Mouse (Mus musculus) urinary bladder, postnatal 25 days (tissue): ENCODE data around the gene Dnmt1.

Experiments
- DNase-seq: peaks from one replicate; pipeline ENCODE4 v3.0.0; 2022; ENCODE audit warnings: low spot score

Dnmt1 gene

DNA sequence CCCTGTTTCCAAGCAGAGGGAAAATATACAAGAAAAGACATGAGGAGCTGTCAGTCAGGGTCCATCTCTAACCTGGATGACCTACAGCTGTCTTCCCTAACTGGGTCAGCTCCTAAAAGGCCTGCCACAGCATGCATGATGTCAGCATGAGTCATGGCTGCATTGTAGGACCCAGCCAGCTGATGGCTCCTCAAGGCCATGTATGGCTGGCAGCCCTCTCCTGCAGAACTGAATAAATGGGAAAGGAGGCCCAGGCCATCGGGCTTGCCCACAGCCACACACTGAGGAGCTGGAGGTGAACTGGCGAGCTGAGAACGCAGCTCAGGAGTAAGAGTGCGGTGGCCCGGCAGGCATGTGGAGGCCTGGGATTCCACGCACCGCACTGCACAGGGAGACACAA lies 16.3 kb downstream of the Dnmt1 start:
- DNase-seq = peak; percentile 18

DNA sequence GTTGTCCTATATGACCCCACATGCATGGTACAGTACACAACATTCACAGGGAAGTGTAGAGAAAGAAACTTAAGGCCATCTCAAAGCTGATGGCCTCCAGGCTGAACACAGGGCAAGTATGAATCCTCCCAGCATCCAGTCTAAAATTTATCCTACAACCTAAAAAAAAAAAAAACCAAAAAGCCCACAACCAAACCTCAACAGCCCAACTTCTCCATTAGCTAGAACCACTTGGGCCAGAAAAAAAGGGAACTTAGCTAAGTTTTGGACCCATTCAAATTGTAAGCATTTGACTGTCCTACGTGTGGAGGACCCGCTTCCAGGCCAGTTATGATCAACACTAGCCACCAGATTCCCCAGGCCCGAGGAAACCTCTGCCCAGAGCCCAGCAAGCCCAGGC lies 36.4 kb downstream of the Dnmt1 start:
- DNase-seq = no peak

DNA sequence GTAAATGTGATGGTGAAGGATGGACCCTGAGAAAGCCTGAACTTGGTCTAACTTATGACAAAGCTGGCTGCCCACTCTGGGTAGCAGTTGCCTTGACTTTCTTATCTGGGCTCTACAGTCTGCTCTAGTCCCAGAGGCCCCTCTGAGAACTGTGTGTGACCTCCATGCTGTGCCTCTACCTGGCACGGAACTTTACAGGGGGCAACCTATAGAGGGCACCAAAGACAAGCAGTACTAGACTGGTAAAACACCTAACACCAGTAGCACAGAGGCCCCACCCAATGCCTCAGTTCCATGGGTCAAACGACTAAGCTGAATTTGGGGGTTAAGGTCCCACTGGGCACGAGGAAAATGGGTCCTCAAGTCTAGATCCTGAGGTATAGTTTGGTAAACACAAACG lies 43.5 kb downstream of the Dnmt1 start:
- no peak for DNase-seq

DNA sequence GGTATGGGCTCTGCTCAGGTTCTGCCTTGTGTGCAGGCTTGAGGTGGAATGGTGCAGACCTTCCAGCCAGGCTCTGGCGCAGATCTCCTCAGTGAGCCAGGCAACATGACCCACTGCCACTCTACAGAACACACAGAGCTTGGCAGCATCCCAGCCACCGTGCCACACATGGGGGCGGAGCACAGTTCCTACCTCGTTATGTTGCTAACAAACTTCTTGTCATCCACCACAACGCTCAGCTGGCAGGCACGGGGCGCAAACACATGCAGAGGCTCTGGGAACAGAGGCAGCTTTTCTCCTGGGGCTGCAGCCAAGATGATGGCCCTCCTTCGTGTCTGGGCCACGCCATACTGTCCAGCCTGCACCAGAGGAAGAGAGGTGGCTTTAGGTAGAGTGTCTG lies 49.7 kb downstream of the Dnmt1 start:
- DNase-seq = no peak

DNA sequence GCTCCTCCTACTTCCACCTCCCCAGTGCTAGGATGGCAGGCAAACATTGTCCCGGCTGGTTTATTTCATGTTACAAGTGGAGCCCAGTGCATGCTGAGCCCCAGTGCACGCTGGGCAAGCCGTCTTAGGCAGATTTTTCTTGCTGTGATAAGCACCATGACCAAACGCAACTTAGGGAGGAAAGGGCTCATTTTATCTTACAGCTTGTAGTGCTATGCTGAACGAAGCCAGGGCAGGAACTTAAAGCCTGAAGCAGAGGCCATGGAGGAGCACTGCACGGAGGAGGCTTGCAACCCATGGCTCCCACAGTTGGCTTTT lies 57.6 kb downstream of the Dnmt1 start:
- no peak for DNase-seq

DNA sequence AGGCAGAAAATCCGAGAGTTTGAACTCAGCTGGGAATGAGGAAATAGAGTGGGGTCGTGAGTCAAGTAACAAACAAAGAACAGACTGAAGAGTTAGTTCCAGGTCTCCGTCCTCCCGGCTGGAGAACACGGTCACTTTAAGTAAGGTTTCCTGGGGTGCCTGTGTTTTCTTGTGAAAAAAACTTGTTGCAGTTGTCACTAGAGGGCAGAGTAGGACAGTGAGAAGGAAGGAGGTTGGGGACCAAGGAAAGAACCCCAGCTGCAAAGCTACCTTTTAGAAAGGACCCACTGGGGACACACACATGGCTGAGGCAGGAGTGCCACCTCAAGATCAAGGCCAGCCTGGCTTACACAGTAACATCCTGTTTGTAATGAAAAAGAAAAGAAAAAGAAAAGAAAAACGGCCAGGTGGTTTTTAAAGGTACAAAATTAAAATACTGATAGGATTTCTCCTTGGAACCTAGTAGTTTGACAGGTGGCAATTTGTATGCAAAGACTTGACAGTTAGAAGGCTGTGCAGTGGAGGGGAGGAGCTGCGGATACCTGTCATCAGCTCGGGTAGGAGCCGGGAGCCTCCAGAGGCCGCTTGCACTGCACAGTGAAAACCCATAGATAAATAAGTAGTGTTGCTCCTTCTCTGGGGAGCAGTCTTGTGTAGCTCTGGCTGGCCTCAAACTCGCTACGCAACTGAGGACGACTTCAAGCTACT lies 58.1 kb downstream of the Dnmt1 start:
- DNase-seq = no peak

DNA sequence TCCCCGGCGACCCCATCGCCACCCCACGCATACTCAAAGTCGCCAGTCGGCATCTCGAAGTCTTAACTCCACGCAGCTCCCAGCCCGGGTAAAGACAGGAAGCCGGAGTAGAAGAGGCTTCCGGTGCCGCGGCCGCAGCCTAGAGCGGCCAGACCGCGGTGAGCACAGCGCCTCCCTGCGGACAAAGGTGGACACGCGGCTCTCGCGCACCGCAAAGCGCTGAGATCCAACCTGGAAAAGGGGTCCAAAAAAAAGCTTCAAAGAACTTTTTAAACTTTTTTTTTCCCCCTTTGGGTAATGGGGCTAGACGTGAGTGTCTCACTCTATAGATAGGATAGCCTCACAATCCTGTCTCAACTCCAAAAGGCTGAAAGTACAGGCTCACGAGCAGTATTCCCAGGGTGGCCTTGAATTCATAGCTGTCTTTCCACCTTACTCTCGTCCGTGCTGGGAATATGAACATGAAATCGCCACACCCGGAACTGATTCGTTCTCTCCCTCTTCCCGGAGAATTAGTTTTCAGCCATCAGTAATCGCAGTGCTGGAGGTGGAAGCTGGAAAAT lies 61.1 kb downstream of the Dnmt1 start, which contains the start of gene Eif3g:
Gene Eif3g (minus strand): TSS at position 113 of the 563 bp plus-strand sequence.
- peak; percentile 89 for DNase-seq

DNA sequence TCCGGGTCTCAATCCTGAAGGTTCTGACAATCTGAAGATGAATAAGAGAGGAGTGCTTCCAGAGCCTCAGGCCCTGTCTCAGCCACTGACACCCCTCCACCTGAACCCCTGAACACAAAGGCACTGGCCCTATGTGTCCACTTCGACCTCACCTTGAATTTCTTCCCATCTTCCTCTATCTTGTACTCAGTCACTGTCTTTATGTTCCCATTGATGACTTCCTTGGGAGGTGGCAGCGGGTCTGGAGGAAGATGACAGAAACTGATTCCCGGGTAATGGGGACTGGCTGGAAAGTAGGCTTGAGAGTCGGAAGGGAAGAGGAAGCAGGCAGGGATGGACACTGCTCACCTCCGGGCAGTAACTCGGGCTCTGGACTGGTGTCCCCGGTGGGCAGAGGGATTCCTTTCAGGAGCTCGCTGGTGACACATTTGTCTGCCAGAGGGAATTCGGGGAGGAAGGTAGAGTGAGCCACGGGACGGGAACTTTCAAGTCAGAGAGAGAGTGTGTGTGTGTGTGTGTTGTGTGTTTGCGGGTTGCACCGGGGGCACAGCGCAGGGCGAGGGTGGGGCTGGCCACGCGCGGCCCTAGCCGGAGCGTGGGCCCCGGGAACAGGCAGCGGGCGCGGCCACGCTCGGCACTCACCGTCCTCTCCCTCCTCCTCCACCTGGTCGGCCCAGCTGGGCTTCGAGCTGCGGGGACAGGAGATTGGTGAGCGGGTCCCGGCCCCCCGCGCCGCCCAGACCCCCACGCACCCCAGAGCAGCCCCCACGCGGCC lies 61.8 kb downstream of the Dnmt1 start:
- DNase-seq = no peak

DNA sequence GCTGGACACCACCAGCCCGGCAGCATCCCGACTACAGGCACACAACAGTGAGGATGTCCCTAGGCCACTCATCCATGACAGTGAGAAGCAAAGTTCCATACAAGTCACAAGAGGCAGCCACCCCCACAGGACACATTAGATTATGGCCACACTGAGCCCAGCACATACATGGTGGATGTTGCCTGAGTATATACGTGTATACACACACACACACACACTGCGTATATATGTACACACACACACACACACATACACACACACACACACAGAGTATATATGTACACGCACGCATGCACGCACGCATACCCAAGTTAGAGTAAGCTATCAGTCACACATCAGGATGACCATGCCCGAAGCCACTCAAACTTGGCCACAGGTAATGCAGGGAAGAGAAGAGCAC lies 64.3 kb downstream of the Dnmt1 start:
- DNase-seq = no peak

DNA sequence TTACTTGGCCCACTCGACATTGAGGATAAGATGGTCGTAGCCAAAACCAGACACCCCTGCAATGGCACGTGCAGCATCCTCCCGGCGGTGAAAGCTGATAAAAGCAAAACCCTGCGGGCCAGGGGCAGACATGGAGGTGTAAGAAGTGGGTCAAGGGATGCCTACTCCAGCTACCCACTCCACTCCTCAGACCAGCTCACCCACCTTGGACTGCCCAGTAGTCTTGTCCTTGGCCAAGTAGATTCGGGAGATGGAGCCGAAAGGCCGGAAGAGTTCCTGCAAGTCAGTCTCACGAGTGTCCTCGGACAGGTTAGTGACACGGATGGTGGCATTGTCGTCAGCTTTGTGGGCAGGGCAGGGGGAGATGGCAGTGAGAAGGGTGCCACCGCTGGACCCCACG lies 65.1 kb downstream of the Dnmt1 start:
- DNase-seq = no peak

DNA sequence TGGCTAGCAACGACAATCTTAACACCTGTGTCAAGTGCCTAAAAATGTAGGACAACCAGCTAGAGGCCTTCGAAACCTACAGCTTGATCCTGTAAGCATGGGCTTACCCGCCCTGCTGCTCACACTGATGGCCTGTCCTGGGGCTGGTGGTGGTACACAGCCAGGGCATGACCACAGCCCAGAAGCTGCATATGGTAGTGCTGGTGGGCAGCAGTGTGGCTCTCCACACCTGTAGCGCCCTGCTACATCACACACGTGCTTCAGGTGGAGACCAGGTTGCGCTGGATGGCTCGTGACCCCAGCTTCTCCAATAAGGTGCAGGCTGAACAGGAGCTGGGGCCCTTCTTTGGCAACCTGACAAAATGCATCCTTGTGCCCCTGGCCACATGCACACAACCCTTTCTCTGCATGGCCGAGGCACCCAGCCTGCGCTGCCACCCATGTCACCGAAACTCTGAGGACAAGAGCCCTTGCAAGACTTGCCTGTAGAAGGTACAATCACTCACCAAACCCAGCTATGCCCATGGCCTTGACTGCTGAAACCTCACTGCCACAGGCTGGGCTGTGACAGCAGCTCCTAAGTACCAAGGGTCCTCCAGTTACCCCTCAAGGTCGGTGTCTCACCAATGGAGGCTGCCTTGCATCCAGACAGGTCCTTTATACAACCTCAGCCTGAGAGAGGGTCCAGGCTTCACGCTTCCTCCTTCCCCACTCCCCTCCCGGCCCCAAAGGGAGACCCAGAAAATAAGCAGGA lies 65.9 kb downstream of the Dnmt1 start:
- DNase-seq = no peak

DNA sequence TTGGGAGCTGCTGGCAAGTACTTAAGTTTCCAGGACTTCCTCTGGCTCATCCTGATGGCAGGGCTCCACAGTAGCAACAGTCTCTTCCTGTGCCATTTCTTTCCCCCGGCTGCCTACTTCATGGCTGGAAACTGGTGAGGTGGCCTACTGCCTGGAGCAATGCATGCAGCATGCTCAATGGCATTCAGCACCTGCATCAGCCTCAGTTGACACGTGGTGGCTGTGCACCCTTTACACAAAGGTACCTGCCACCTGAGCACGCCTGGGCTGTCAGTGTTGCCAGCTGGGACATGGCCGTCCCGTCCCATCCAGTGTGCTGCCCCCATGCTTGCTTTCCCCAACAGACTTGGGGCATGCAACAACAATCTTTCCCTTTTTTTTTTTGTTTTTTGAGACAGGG lies 66.6 kb downstream of the Dnmt1 start:
- no peak for DNase-seq

DNA sequence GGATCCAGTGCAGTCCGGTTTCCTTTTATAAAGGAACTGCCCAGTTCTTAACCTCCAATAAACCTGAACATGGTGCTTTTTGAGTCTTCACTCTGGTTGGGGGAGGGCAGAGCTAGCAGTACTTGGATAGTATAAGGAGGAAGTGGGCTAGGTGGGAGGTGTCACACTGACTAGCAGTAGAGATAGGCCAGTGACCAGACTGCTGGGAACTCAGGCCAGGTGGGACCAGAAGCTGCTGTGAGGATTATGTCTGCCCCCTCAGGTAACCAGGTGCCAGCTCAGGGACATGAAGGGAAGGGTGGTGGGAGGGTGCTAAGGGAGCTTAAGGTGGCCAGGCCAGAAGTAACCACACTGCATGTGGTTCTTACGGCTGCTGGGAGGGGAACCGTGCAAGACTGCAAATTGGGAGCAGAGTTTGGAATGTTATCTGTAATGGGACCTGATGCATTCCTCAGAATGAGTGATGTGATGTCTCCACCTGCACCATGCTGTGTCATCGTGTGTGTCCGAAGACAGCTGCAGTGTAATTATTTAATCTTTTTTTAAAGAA lies 67.5 kb downstream of the Dnmt1 start:
- DNase-seq = no peak

DNA sequence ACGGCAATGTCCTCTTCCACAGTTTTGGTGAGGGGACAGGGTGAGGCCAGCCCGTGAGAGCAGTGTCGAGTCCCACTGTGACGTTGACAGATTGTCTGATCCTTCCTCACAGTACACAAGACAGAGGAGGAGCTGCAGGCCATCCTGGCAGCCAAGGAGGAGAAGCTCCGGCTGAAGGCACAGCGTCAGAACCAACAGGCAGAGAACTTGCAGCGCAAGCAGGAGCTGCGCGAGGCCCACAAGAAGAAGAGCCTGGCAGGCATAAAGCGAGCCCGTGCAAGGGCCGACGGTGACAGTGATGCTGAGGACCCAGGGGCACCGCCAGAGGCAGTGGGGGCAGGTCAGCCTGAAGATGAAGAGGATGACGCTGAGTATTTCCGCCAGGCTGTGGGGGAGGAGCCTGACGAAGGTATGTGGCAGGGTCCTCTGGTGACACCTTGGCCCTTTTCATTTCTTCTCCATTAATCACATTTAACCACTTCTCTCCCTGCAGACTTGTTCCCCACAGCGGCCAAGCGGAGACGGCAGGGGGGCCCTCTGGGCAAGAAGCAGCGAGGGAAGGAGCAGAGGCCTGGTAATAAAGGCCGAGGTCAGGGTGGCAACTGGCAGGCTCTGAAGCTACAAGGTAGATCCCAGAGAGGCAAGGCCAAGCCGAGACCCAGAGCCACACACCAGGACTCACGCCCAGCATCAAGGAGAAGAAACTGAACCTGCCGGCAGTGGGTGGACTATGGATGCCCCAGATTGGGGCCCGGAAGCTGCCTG lies 68.2 kb downstream of the Dnmt1 start:
- no peak for DNase-seq

DNA sequence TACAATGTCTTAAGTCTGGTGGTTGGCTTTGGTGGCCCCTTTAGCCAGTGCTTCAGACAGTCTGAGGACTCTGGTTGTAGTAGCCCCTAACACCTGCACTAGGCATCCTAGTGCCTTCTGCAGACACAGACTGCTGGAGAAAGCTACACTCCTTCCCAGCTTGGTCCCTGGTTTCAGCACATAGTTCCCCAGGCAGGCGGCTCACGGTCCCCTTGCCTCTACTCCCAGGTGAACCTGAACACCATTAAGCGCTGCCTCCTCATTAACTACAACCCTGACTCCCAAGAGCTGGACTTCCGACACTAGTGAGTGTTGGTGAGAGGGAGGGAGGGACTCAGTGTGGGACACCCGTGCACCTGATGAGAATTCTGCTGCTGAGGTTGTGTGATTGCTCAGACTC lies 69.3 kb downstream of the Dnmt1 start:
- no peak for DNase-seq

DNA sequence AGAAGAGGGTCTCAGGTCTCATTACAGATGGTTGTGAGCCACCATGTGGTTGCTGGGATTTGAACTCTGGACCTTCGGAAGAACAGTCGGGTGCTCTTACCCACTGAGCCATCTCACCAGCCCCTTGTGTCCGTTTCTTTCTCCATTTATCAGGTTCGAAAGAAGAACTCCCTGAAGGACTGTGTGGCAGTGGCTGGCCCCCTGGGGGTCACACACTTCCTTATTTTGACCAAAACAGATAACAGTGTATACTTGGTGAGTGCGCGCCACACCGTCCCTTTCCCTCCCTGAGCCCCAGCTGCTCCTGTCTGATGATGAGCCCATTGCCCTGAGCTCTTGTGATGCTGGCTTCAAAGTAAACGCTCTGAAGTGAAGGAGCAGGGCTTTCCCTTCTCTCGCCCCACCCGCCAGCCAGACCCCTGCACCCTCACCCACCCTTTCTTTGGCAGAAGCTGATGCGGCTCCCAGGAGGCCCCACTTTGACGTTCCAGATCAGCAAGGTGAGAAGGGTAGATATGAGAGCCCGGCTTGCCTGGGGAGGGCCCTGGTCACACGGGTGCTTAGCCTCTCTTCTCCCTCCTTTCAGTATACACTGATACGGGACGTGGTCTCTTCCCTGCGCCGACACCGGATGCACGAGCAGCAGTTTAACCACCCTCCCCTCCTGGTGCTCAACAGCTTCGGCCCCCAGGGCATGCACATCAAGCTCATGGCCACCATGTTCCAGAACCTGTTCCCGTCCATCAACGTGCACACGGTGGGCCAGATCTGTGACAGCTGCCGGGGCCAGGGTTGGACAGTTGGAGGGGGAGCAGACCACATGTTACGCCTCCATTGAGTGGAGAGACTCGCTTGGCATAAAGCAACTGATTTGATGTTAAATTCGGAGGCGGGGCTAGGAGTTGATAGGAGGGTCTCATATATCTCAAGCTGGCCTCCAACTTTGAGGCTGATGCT lies 70.2 kb downstream of the Dnmt1 start:
- no peak for DNase-seq

DNA sequence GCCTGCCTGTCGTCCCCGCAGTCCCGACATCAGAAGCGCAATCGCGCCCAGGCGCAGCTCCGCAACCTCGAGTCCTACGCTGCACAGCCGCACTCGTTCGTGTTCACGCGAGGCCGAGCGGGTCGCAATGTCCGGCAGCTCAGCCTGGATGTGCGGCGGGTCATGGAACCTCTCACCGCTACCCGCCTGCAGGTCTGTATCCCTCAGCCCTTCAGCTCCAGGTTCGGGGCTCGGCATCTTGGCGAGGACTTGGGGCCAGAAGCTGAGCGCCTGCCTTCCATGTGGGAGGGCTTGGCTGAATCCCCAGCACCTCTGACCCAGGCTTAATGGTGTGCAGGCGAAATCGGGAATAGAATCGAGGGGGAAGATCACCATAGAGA lies 71.3 kb downstream of the Dnmt1 start:
- no peak for DNase-seq

DNA sequence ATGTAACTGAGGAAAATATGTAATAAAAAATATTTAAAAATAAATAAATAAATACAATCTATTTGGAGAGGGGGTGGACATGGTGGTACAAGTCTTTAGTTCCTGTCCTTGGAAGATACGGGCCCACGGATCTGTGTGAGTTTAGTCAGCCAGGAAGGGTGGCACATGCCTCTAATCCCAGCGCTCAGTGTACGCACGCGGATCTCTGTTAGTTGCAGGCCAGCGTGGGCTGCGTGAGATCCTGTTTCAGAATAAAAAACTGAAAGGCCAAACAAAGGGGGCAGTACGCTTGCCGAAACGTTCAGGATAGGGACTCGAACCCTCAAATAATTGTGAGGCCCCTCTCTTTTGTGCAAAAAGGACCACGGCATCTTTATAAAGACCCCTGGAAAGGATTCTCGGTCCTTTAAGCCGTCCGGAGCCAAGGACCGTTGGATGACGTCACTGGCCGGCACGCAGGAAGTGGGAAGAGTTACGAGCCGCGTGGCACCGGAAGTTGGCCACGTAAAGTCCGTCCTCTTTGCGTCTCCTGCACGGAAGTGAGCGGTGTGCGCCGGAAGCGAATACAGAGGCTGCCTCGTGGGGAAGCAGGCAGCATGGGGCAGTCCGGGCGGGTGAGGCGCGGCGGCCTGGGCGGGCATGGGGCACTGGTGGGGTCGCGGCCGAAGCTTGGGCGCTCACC lies 71.8 kb downstream of the Dnmt1 start, which contains the start of gene Ppan:
Gene Ppan (plus strand): TSS at position 472 of the 682 bp plus-strand sequence.
- peak; percentile 91 for DNase-seq

DNA sequence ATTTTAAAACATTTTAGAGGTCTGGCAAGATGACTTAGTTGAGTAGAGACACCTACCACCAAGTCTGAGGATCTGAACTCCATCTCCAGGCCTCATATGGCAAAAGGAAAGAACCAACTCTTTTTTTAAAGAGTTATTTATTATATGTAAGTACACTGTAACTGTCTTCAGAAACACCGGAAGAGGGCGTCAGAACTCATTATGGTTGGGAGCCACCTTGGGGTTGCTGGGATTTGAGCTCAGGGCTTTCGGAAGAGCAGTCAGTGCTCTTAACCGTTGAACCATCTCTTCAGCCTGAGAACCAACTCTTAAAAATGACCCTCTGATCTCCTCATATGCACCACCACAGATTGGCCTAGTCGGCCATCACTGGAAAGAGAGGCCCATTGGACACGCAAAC lies 72.5 kb downstream of the Dnmt1 start:
- DNase-seq = no peak

DNA sequence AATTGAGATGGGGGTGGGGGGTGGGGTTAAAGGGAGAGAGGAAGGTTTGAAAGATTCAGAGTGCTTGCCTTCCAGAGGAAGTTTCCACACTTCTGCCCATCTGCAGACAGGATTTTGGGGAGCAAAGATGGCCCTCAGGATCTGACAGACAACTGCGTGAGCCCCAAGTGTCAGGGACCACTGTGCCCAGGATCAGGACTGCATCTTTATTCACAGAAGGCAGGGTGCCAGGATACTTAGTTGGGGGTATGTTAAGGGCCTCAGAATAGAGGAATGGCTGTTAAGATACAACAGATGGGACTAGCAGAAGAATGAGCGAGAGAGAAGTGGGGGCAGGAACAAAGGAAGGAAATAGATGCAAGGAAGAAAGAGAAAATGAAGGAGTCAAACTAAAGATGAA lies 73.1 kb downstream of the Dnmt1 start:
- no peak for DNase-seq
